ENCODE assay signal across 9 mouse cellular contexts in genomic region chr2:12492369-12492768, GRCm38 (mm10).
DNase-seq lines count a peak whose midpoint lies in the region; ATAC-seq and TF ChIP-seq lines count a peak whose summit lies in the region.
"Had no signal": no experiment of that assay in that cellular context is flagged by ENCODE, and none has a peak within 500 bp of the region (broad histone marks: within the 10 kb centered on the region; RNA-seq: fewer than 3 reads in every experiment).

No protein-coding gene starts in this region.

- no peaks in the 10 kb centered on the region for H3K9me3 ChIP-seq in kidney, embryonic 16.5 days (ENCODE audit: low read length)
- peaks cover 10% of the 10 kb centered on the region; the same call in 1 of the 2 replicates for H3K9me3 ChIP-seq in ES-Bruce4 (replicated peaks; ENCODE audit: control insufficient read depth, insufficient read depth, low read length, poor library complexity, severe bottlenecking)
- H3K9me3 ChIP-seq in forebrain, embryonic 12.5 days = no peaks in the 10 kb centered on the region

- H3K4me1 ChIP-seq in kidney, adult 2 months (ENCODE audit: control insufficient read depth, insufficient read depth, low read length) = no peaks in the 10 kb centered on the region
- H3K4me1 ChIP-seq in kidney, embryonic 16.5 days (ENCODE audit: insufficient read depth, low read length) = no peaks in the 10 kb centered on the region
- no peaks in the 10 kb centered on the region for H3K4me1 ChIP-seq in ES-Bruce4 (ENCODE audit: control insufficient read depth, insufficient read depth, low read length)
- H3K4me1 ChIP-seq in forebrain, embryonic 12.5 days = no peaks in the 10 kb centered on the region

- no peak overlapping the region for H3K9ac ChIP-seq in kidney, embryonic 16.5 days (replicated peaks; ENCODE audit: low read length)
- H3K9ac ChIP-seq in ES-Bruce4 (ENCODE audit: low read depth, poor library complexity, severe bottlenecking) = no peak overlapping the region
- no peak overlapping the region for H3K9ac ChIP-seq in forebrain, embryonic 12.5 days

- 75% methylated on average over 3 of the region's 3 CpGs for WGBS in kidney, adult 2 months
- 71% methylated on average over 3 of the region's 3 CpGs for WGBS in kidney, embryonic 16.5 days
- 63% methylated on average over 3 of the region's 3 CpGs for WGBS in forebrain, embryonic 12.5 days

- no peak for TF ChIP-seq EP300 in ES-Bruce4 (IDR thresholded peaks at IDR 0.05; ENCODE audit: insufficient read depth, low read depth, low read length)

- peak; percentile 45; the same call in 1 of the 2 replicates for TF ChIP-seq CTCF in kidney, adult 2 months (conservative IDR thresholded peaks at IDR 0.05; ENCODE audit: insufficient read depth, insufficient read length, low read depth, low read length)
- TF ChIP-seq CTCF in ES-Bruce4 (IDR thresholded peaks at IDR 0.05; ENCODE audit: low read depth, low read length) = peak; percentile 53

- no peak overlapping the region for H3K27ac ChIP-seq in kidney, adult 2 months (ENCODE audit: insufficient read depth, low read depth, low read length)
- no peak overlapping the region for H3K27ac ChIP-seq in kidney, embryonic 16.5 days (ENCODE audit: low read length)
- H3K27ac ChIP-seq in ES-Bruce4 (ENCODE audit: insufficient read depth, low read length) = no peak overlapping the region
- no peak overlapping the region for H3K27ac ChIP-seq in forebrain, embryonic 12.5 days

- ATAC-seq in kidney, embryonic 16.5 days (ENCODE audit: low FRiP score, low TSS enrichment) = no peak
- ATAC-seq in forebrain, embryonic 12.5 days (ENCODE audit: low FRiP score) = no peak

- no peaks in the 10 kb centered on the region for H3K27me3 ChIP-seq in kidney, adult 2 months (replicated peaks; ENCODE audit: control insufficient read depth, insufficient read depth, low read length)
- no peaks in the 10 kb centered on the region for H3K27me3 ChIP-seq in kidney, embryonic 16.5 days (ENCODE audit: insufficient read depth, low read length)
- H3K27me3 ChIP-seq in ES-Bruce4 (ENCODE audit: control insufficient read depth, insufficient read depth, low read length, poor library complexity, severe bottlenecking) = no peaks in the 10 kb centered on the region; the same call in 1 of the 2 replicates
- H3K27me3 ChIP-seq in forebrain, embryonic 12.5 days = no peaks in the 10 kb centered on the region

- H3K4me3 ChIP-seq in kidney, adult 2 months (ENCODE audit: insufficient read depth, low read depth, low read length) = no peak overlapping the region
- no peak overlapping the region for H3K4me3 ChIP-seq in kidney, embryonic 16.5 days (ENCODE audit: low read length)
- H3K4me3 ChIP-seq in ES-Bruce4 (ENCODE audit: low read depth, low read length) = no peak overlapping the region
- no peak overlapping the region for H3K4me3 ChIP-seq in forebrain, embryonic 12.5 days (replicated peaks)

- no peak for TF ChIP-seq POLR2A in kidney, adult 2 months (IDR thresholded peaks at IDR 0.05; ENCODE audit: low read depth, low read length)
- no peak for TF ChIP-seq POLR2A in ES-Bruce4 (IDR thresholded peaks at IDR 0.05; ENCODE audit: insufficient read depth, low read length)

- no peak overlapping the region for H3K4me2 ChIP-seq in kidney, embryonic 16.5 days (replicated peaks; ENCODE audit: low read depth, low read length)
- H3K4me2 ChIP-seq in forebrain, embryonic 12.5 days = no peak overlapping the region

- H3K36me3 ChIP-seq in kidney, adult 2 months (ENCODE audit: control insufficient read depth, insufficient read depth, low read length) = no peaks in the 10 kb centered on the region
- no peaks in the 10 kb centered on the region for H3K36me3 ChIP-seq in kidney, embryonic 16.5 days (ENCODE audit: insufficient read depth, low read length)
- no peaks in the 10 kb centered on the region for H3K36me3 ChIP-seq in ES-Bruce4 (ENCODE audit: control insufficient read depth, insufficient read depth, low read length, poor library complexity, severe bottlenecking)
- H3K36me3 ChIP-seq in forebrain, embryonic 12.5 days (replicated peaks) = no peaks in the 10 kb centered on the region

- DNase-seq in kidney, adult 2 months = no peak
- peak; percentile 5 for DNase-seq in c-Kit-positive CD71-positive TER-119-positive erythroid progenitor cells, embryonic 14.5 days (ENCODE audit: low spot score)
- peak; percentile 6 for DNase-seq in retina, postnatal 1 day
- DNase-seq in Muller cell, postnatal 12 days (ENCODE audit: inconsistent ontology term) = no peak
- DNase-seq in layer of hippocampus, adult 18-20 months (ENCODE audit: low spot score in 2 of 2) = no peak
- DNase-seq: kidney, adult 18-20 months had no signal

Comparison
In these comparisons a context has a peak if more than half of its experiments do, and no peak if none do; other contexts are left out.
1. DNase-seq: peak in c-Kit-positive CD71-positive TER-119-positive erythroid progenitor cells, embryonic 14.5 days (single experiment) and retina, postnatal 1 day (single experiment); none in kidney, adult 2 months (single experiment), Muller cell, postnatal 12 days (single experiment) and layer of hippocampus, adult 18-20 months (0 of 2).